Mouse (Mus musculus): Measurements from ENCODE around the gene Hsd3b7.

The Hsd3b7 gene

GRCm38 (mm10) chr7:127776426-127776825, 24.0 kb upstream of the Hsd3b7 start, which contains the start of gene Setd1a:
TSS of gene Setd1a (plus strand) at chr7:127776670.
- peak; percentile 95 for DNase-seq (ENCODE audit: inconsistent ontology term)

GRCm38 (mm10) chr7:127776878-127777473, 23.4 kb upstream of the Hsd3b7 start:
- DNase-seq (ENCODE audit: inconsistent ontology term) = peak; percentile 99

GRCm38 (mm10) chr7:127777474-127778266, 22.7 kb upstream of the Hsd3b7 start:
- peak; percentile 85 for DNase-seq (ENCODE audit: inconsistent ontology term)

- no peak for DNase-seq (ENCODE audit: inconsistent ontology term)
Observed at GRCm38 (mm10) chr7:127778350-127778749, 22.1 kb upstream of the Hsd3b7 start.

GRCm38 (mm10) chr7:127785308-127785707, 15.1 kb upstream of the Hsd3b7 start, which contains the start of gene Gm49388:
TSS of gene Gm49388 (plus strand) at chr7:127785608.
- DNase-seq (ENCODE audit: inconsistent ontology term) = no peak

- DNase-seq (ENCODE audit: inconsistent ontology term) = no peak
Observed at GRCm38 (mm10) chr7:127797076-127797845, 3.1 kb upstream of the Hsd3b7 start.

GRCm38 (mm10) chr7:127798591-127798990, 1.8 kb upstream of the Hsd3b7 start:
- DNase-seq (ENCODE audit: inconsistent ontology term) = no peak

- DNase-seq (ENCODE audit: inconsistent ontology term) = no peak
Observed at GRCm38 (mm10) chr7:127799211-127799610, 1.2 kb upstream of the Hsd3b7 start.

- no peak for DNase-seq (ENCODE audit: inconsistent ontology term)
Observed at GRCm38 (mm10) chr7:127799738-127800137, 666 bp upstream of the Hsd3b7 start.

GRCm38 (mm10) chr7:127801010-127801621, 712 bp downstream of the Hsd3b7 start:
- DNase-seq (ENCODE audit: inconsistent ontology term) = peak; percentile 60

- no peak for DNase-seq (ENCODE audit: inconsistent ontology term)
Observed at GRCm38 (mm10) chr7:127802313-127802712, 1.9 kb downstream of the Hsd3b7 start.

GRCm38 (mm10) chr7:127808821-127809220, 8.4 kb downstream of the Hsd3b7 start:
- DNase-seq (ENCODE audit: inconsistent ontology term) = no peak

- DNase-seq (ENCODE audit: inconsistent ontology term) = no peak
Observed at GRCm38 (mm10) chr7:127809846-127810245, 9.4 kb downstream of the Hsd3b7 start.

GRCm38 (mm10) chr7:127810650-127811049, 10.2 kb downstream of the Hsd3b7 start:
- no peak for DNase-seq (ENCODE audit: inconsistent ontology term)

GRCm38 (mm10) chr7:127811240-127811639, 10.8 kb downstream of the Hsd3b7 start:
- DNase-seq (ENCODE audit: inconsistent ontology term) = no peak

- no peak for DNase-seq (ENCODE audit: inconsistent ontology term)
Observed at GRCm38 (mm10) chr7:127812292-127812691, 11.9 kb downstream of the Hsd3b7 start.

- DNase-seq (ENCODE audit: inconsistent ontology term) = no peak
Observed at GRCm38 (mm10) chr7:127813821-127814220, 13.4 kb downstream of the Hsd3b7 start.

- DNase-seq (ENCODE audit: inconsistent ontology term) = peak; percentile 72
Observed at GRCm38 (mm10) chr7:127814241-127814921, 14.0 kb downstream of the Hsd3b7 start.

GRCm38 (mm10) chr7:127815116-127815665, 14.8 kb downstream of the Hsd3b7 start:
- DNase-seq (ENCODE audit: inconsistent ontology term) = no peak

GRCm38 (mm10) chr7:127815954-127816821, 15.8 kb downstream of the Hsd3b7 start:
- DNase-seq (ENCODE audit: inconsistent ontology term) = peak; percentile 79
